Mouse (Mus musculus): ENCODE results near the gene Pde1a.

DNA sequence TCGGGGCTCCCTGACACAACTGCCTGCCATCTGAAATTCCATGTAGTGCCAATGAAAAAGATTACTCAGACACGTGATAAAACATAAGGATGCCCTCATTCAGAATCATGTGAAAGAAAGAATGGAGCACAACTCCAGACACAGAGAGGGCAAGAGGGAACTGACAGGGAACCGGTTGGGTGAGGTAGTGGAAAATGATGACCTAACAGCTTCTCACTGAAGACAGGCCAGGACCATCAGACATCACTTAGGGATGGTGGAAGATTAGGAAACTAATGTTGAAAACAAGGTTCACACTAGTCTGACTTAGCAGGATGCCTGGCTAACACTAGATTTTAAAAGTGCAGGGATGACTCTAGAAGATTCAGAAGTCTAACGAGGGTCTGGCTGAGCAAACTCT, 49.6 kb downstream of the Pde1a start:
- no peak for TF ChIP-seq CTCF (IDR thresholded peaks at IDR 0.05; ENCODE audit: control insufficient read depth, insufficient read depth, insufficient read length)
- no peak for TF ChIP-seq MYOG (IDR thresholded peaks at IDR 0.05; ENCODE audit: control insufficient read depth, extremely low read depth, insufficient read length)
